Mouse (Mus musculus) CD4-positive, CD25-positive, alpha-beta regulatory T cell, adult 2 months (primary cell): ENCODE results near the gene Zic5.
A peak's percentile ranks its signal among the peaks of the same experiment; 100 is the strongest.

Source experiments
- DNase-seq: peaks from one replicate; pipeline ENCODE4 v3.0.0-alpha.2; 2012; ENCODE audit warnings: low read depth, low spot score

The Zic5 gene

GRCm38 (mm10) chr14:122479461-122480109 is 14.1 kb upstream of the Zic5 start:
- no peak for DNase-seq

- DNase-seq = peak; percentile 28
These were observed 13.1 kb upstream of the Zic5 start for GRCm38 (mm10) chr14:122478574-122479011.

- DNase-seq = no peak
These were observed 12.6 kb upstream of the Zic5 start for GRCm38 (mm10) chr14:122477971-122478573.

GRCm38 (mm10) chr14:122477261-122477671 is 11.8 kb upstream of the Zic5 start:
- peak; percentile 9 for DNase-seq

GRCm38 (mm10) chr14:122476822-122477215 is 11.3 kb upstream of the Zic5 start:
- no peak for DNase-seq

- DNase-seq = peak; percentile 27
These were observed 10.8 kb upstream of the Zic5 start for GRCm38 (mm10) chr14:122476041-122476821.

- peak; percentile 26 for DNase-seq
These were observed 10.1 kb upstream of the Zic5 start for GRCm38 (mm10) chr14:122475557-122476040.

- peak; percentile 51 for DNase-seq
These were observed 9.5 kb upstream of the Zic5 start, which contains the start of gene Zic2 for GRCm38 (mm10) chr14:122474891-122475556. TSS of gene Zic2 (plus strand) at chr14:122475435.

- DNase-seq = peak; percentile 38
These were observed 8.8 kb upstream of the Zic5 start for GRCm38 (mm10) chr14:122474041-122474890.

GRCm38 (mm10) chr14:122473211-122473751 is 7.8 kb upstream of the Zic5 start:
- DNase-seq = no peak

- no peak for DNase-seq
These were observed 7.2 kb upstream of the Zic5 start for GRCm38 (mm10) chr14:122472647-122473046.

GRCm38 (mm10) chr14:122472161-122472560 is 6.7 kb upstream of the Zic5 start:
- DNase-seq = no peak

- DNase-seq = no peak
These were observed 6.1 kb upstream of the Zic5 start for GRCm38 (mm10) chr14:122471449-122472085.

- no peak for DNase-seq
These were observed 3.7 kb upstream of the Zic5 start for GRCm38 (mm10) chr14:122468971-122469755.

- DNase-seq = no peak
These were observed 2.7 kb upstream of the Zic5 start for GRCm38 (mm10) chr14:122467926-122468841.

GRCm38 (mm10) chr14:122466756-122467362 is 1.4 kb upstream of the Zic5 start:
- DNase-seq = no peak

- DNase-seq = no peak
These were observed 534 bp upstream of the Zic5 start for GRCm38 (mm10) chr14:122465931-122466490.
